Mouse (Mus musculus) kidney, postnatal 14 days (tissue): ENCODE results near the gene Dglucy.

Experiments
- DNase-seq: peaks from one replicate; pipeline ENCODE4 v3.0.0; 2022; ENCODE audit warnings: mixed read lengths

Dglucy gene

DNA sequence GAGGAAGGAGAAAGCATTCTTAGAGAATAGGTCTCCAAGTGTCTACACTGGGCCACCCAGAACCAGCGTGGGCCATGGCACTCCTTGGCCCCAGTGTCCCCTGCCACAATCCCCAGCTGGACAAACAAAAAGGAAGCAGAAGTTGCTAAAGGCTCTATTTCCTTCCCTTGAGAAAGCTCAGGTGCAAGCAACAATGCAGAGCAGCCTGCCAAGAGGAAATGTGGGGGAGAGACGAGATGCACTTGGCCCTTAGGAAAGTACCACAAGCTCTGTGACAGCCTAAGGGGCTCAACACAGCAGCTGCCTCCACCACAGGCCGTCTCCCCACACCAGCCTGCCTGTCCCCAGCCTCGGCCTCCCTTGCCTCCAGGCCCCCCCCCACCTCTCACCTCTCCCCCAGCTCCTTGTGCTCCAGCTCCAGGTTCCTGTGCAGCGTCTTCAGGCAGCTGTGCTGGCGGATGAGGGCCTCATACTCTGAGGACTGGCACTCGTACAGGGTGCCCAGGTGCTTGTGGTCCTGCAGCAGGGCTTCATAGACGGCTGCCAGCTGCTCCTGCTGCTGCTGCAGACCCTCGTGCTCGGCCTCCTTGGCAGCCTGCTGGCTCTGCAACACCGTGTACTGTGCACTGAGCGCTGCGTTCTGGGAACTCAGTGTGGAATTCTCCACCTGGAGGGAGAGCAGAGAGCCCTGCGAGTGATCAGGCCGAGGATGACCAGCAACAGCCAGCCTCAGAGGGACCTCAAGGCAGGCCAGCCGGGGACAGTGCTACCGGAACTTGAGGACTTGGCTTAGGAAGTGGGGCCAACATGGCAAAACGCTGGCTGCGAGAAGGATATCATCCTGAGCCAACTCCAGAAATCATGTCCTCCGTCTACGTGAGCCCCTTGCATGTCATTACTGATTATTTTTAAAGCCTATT, 158.8 kb downstream of the Dglucy start:
- peak; percentile 68 for DNase-seq

GRCm38 (mm10) chr12:100941361-100941760, 162.5 kb downstream of the Dglucy start:
- no peak for DNase-seq

DNA sequence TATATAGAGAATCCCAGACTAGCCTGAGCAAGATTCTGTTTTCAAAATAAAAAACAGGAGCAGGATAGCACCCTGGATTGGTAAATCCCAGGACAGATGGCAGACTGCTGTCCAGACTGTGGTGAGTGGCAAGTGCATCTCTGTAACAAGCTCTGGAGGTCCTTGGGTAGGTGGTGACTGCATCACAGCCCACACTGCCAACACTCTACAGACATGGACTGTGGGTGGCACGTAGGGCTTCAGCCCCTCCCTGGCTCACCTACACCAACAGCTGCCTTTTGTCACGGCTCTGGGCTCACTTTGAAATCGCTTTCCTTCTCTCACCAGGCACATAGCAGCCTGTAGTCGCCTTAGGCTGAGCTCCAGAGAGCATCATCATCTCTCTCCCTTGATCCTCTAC, 164.3 kb downstream of the Dglucy start:
- DNase-seq = no peak

DNA sequence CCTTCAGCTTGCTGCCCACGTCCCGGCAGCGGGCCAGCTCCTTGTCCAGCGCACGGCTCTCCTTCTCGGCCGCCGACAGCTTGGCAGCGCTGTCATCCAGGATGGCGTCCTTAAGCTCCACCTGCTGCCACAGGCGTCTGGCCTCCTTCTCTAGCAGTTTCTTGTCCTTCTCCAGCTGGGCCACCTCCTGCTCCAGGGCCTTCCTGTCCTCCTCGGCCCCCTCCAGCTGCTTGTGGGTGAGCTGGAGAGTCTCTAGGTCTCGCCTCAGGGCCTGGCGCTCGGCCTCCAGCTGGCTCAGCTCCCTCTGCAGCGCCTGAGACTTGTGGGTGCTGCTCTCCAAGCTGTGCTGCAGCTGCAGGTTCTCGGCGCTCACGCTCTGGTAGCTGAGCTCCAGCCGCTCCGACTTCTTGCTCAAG, 166.1 kb downstream of the Dglucy start:
- DNase-seq = no peak

DNA sequence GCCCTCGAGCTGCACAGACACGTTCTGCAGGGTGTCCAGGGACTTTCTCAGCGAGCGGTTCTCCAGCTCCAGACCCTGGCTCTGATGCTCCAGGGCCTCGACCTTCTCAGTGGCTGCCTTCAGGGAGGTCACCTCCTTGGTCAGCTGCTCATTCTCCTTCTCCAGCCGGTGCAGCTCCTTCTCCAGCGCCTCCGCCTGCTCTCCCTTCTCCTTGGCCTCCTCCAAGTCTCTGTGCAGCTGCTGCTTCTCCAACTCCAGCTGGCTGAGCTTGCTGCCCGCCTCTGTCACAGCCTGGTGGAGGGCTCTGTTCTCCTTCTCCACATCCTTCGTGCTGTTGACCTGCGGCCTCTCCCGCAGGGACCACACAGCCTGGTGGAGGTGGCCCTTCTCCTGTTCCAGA, 166.6 kb downstream of the Dglucy start:
- DNase-seq = no peak

DNA sequence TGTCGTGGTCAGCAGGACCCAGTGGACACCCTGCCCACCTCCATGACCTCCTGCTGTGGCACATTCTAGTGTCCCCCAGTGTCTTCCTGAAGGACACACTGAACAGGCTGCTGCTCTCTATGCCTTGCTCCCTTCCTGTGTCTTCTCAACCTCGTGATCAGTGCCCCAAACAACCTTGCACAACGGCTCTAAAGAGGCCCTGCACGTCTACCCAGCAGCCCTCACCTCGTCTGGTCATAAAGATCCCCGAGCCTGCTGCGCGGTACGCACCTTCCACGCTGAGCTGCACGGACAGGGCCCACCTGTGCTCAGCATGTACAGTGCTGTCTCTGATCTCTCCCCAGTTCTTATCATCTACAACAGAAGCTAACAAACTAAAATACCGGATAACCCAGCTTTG, 167.1 kb downstream of the Dglucy start:
- DNase-seq = no peak
